Mouse (Mus musculus) heart, embryonic 14.5 days (tissue): Measurements from ENCODE around the gene Rgp1. TPM values are rescaled to one million over a fixed set of nuclear protein-coding genes. Genes with fewer than 3 reads are reported as not detected.

Experiments
- ATAC-seq: fragments of 200-750 bp; cut with Nextera tagmentation; 2 replicates; pipeline ENCODE4 v1.8.0; 2017; ENCODE audit warnings: low read depth, moderate TSS enrichment; ENCODE audit not compliant: insufficient number of reproducible peaks, insufficient read depth, low FRiP score
- H3K27ac ChIP-seq, 2 experiments: fragments of 200-500 bp in 1 of 2; fragments of 300-500 bp in 1 of 2; sonication (generic) in 1 of 2; replicated peaks in 1 of 2; 2 replicates each; pipeline ENCODE4 v1.5.1; 2012 to 2014; ENCODE audit warnings: low read depth in 2 of 2, low read length in 2 of 2, control low read depth in 1 of 2, mild to moderate bottlenecking in 1 of 2, mixed read lengths in 1 of 2; ENCODE audit not compliant: control insufficient read depth in 1 of 2, insufficient read depth in 1 of 2
- H3K27me3 ChIP-seq: fragments of 300-500 bp; sonication (generic); 2 replicates; pipeline ENCODE4 v1.6.1; 2014; ENCODE audit warnings: mild to moderate bottlenecking, low read length, control low read depth; ENCODE audit not compliant: control insufficient read depth, insufficient read depth
- H3K36me3 ChIP-seq: fragments of 300-500 bp; sonication (generic); 2 replicates; pipeline ENCODE4 v1.6.1; 2014; ENCODE audit warnings: mild to moderate bottlenecking, control low read depth, low read length, mixed read lengths; ENCODE audit not compliant: control insufficient read depth, insufficient read depth
- H3K4me1 ChIP-seq, 2 experiments: fragments of 200-500 bp in 1 of 2; fragments of 300-500 bp in 1 of 2; sonication (generic) in 1 of 2; 2 replicates each; pipeline ENCODE4 v1.6.1; 2012 to 2014; ENCODE audit warnings: low read length in 2 of 2, control low read depth in 1 of 2, mixed read lengths in 1 of 2; ENCODE audit not compliant: control insufficient read depth in 2 of 2, insufficient read depth in 2 of 2
- H3K4me2 ChIP-seq: fragments of 300-500 bp; sonication (generic); 2 replicates; pipeline ENCODE4 v1.6.1; 2014; ENCODE audit warnings: mild to moderate bottlenecking, low read length
- H3K4me3 ChIP-seq, 2 experiments: fragments of 200-500 bp in 1 of 2; fragments of 300-500 bp in 1 of 2; sonication (generic) in 1 of 2; 2 replicates each; pipeline ENCODE4 v1.5.1; 2012 to 2014; ENCODE audit warnings: low read length in 2 of 2, mild to moderate bottlenecking in 2 of 2, control low read depth in 1 of 2, low read depth in 1 of 2, moderate library complexity in 1 of 2; ENCODE audit not compliant: control insufficient read depth in 1 of 2, insufficient read depth in 1 of 2
- H3K9ac ChIP-seq: fragments of 300-500 bp; sonication (generic); 2 replicates; pipeline ENCODE4 v1.6.1; 2014; ENCODE audit warnings: mild to moderate bottlenecking, low read length
- H3K9me3 ChIP-seq: fragments of 300-500 bp; sonication (generic); 2 replicates; pipeline ENCODE4 v1.6.1; 2016; ENCODE audit warnings: low read length, control low read depth; ENCODE audit not compliant: control insufficient read depth
- WGBS: fragments of 180-500 bp; shearing (Covaris S2); extraction: QIAGEN DNeasy Blood & Tissue Kit; methylation state at CpG from one replicate; pipeline ENCODE4 v1.1.7; 2014; 5-methylcytosine and 5-hydroxymethylcytosine counted together
- polyA plus RNA-seq: library from polyadenylated mRNA; unstranded; fragments of >200 nt; fragmentation: Nextera tagmentation; extraction: Ambion mirVana; gene quantifications from 2 replicates; pipeline ENCODE4 v1.2.1, GENCODE M21; 2014

The Rgp1 gene
- polyA plus RNA-seq, 1 experiment from 2014 or later, result 18.3 TPM

DNA sequence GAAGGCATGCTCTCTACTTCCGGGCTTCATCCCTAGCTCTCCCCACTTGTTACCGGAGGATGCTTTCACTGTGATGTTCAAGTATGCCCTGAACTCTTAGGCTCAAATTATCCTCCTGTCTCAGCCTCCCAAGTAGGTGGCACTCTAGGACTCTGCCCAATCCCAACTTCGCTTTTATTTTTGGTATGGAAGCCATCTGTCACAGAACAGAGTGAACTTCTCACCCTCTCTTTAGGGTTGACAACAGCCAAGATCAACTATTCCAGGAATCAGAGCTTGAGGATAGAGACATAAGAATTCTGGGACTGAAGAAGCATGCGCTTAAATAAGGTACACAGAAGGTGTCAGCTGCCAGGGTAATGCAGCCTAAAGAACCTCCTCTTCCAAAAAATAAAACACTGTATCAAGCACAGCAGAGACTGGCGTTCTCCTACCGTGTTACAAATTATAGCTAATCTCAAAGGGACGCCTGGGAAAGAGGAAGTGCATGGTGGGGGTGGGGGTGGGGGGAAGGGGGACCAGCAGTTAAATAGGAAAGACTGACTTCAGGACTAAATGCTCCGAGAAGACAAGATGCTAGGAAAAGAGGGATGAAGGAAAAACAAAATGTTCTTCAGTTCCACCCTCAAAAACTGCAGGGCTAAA is 1.2 kb upstream of the Rgp1 start:
- Histone ChIP-seq H3K36me3 (peaks cover 55% of the 10 kb centered on the region), H3K4me2 (peak overlapping the region; percentile 95), H3K27me3 (no peaks in the 10 kb centered on the region), H3K9ac (peak overlapping the region; percentile 80), H3K4me1 (peaks cover 14 to 30% of the 10 kb centered on the region in 2 experiments), H3K9me3 (no peaks in the 10 kb centered on the region), H3K27ac (no peak overlapping the region), H3K4me3 (peak overlapping the region; percentile 86 to 88)
- no peak for ATAC-seq
- WGBS, result 30% methylated on average over 8 of the region's 8 CpGs

DNA sequence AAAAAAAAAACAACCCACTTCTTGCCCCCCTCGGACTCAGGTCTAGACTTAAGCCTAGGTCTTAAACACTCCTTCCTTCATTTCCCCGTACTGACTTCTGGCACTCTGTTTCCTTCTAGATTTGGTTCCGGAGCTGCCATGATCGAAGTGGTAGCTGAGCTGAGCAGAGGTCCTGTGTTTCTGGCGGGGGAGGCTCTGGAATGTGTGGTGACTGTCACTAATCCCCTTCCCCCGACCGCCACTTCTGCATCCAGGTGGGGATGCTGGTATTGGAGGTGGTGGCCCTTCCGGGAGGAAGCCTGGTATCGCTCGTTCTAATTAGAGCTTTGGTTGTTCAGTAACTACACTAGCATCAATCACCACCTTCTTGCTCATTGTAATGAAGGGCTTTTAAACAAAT is 741 bp downstream of the Rgp1 start:
- peaks cover 14 to 30% of the 10 kb centered on the region in 2 experiments for H3K4me1 ChIP-seq
- peak overlapping the region; percentile 78 to 91; a peak in 3 of 4 replicates for H3K27ac ChIP-seq
- H3K27me3 ChIP-seq, result no peaks in the 10 kb centered on the region
- H3K36me3 ChIP-seq, result peaks cover 54% of the 10 kb centered on the region
- no peaks in the 10 kb centered on the region for H3K9me3 ChIP-seq
- peak overlapping the region; percentile 95 for H3K4me2 ChIP-seq
- ATAC-seq, result no peak
- H3K4me3 ChIP-seq, result peak overlapping the region; percentile 86 to 88
- H3K9ac ChIP-seq, result peak overlapping the region; percentile 80
- WGBS, result 4% methylated on average over 10 of the region's 10 CpGs

DNA sequence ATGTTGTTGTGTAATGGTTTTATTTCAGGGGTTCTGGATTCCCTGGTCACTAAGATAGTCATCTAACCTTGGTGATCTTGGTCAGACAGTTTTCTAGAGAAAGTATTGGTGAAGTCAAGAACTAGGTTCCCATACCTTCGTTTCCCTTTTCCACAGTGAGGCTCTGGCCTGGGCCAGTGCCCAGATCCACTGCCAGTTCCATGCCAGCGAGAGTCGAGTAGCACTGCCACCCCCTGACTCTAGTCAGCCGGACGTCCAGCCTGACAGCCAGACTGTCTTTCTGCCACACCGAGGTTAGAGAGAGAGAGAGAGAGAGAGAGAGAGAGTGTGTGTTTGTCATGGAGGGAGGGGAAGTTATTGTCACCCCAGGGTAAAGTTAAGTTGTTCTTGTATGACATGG is 1.2 kb downstream of the Rgp1 start:
- no peaks in the 10 kb centered on the region for H3K27me3 ChIP-seq
- peak overlapping the region; percentile 95 for H3K4me2 ChIP-seq
- WGBS, result 83% methylated on average over 6 of the region's 6 CpGs
- H3K4me1 ChIP-seq, result peaks cover 14 to 31% of the 10 kb centered on the region in 2 experiments
- ATAC-seq, result no peak
- peak overlapping the region; percentile 80 for H3K9ac ChIP-seq
- peak overlapping the region; percentile 86 to 88; a peak in 3 of 4 replicates for H3K4me3 ChIP-seq
- H3K27ac ChIP-seq, result no peak overlapping the region
- peaks cover 52% of the 10 kb centered on the region for H3K36me3 ChIP-seq
- H3K9me3 ChIP-seq, result no peaks in the 10 kb centered on the region

DNA sequence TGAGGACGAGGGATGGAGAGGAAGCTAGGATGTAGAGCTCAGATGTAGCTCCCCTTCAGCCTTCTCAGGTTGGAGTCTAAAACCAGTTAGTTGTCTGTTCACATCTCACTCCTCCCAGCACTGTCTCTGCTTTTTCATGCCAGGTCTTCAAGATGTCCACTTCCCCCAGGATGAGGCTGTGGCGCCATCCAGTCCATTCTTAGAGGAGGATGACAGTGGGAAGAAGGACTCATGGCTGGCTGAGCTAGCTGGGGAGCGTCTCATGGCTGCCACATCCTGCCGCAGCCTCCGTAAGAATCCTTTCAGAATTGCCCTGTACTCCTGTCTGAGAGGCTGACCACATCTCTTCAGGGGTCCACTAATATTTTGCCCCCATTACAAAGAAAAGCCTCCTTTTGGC is 2.2 kb downstream of the Rgp1 start:
- H3K4me2 ChIP-seq, result no peak overlapping the region
- ATAC-seq, result no peak
- no peaks in the 10 kb centered on the region for H3K27me3 ChIP-seq
- H3K4me3 ChIP-seq, result no peak overlapping the region
- no peak overlapping the region for H3K27ac ChIP-seq
- H3K9ac ChIP-seq, result no peak overlapping the region
- H3K9me3 ChIP-seq, result no peaks in the 10 kb centered on the region
- H3K4me1 ChIP-seq, result peaks cover 14 to 32% of the 10 kb centered on the region in 2 experiments
- peaks cover 45% of the 10 kb centered on the region for H3K36me3 ChIP-seq
- WGBS, result 97% methylated on average over 5 of the region's 5 CpGs

DNA sequence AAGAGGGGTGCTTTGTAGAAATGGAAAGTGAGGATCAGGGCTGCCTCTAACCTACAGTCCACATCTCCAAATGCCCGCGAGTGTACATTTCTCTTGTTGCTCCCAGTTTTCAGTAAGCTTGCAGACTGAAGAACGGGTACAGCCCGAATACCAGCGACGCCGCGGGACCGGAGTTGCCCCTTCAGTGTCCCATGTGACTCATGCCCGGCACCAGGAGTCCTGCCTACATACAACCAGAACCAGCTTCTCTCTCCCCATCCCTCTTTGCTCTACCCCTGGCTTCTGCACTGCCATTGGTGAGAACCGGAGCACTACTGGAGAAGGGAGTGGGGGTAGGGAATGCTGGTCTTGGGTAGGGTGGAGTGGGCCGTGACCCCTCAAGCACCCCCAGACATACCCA is 2.9 kb downstream of the Rgp1 start:
- H3K4me3 ChIP-seq, result no peak overlapping the region
- H3K36me3 ChIP-seq, result peaks cover 44% of the 10 kb centered on the region
- peaks cover 14 to 28% of the 10 kb centered on the region in 2 experiments for H3K4me1 ChIP-seq
- no peak overlapping the region for H3K4me2 ChIP-seq
- 90% methylated on average over 12 of the region's 12 CpGs for WGBS
- H3K9me3 ChIP-seq, result no peaks in the 10 kb centered on the region
- H3K9ac ChIP-seq, result no peak overlapping the region
- H3K27ac ChIP-seq, result no peak overlapping the region
- ATAC-seq, result no peak
- H3K27me3 ChIP-seq, result no peaks in the 10 kb centered on the region

DNA sequence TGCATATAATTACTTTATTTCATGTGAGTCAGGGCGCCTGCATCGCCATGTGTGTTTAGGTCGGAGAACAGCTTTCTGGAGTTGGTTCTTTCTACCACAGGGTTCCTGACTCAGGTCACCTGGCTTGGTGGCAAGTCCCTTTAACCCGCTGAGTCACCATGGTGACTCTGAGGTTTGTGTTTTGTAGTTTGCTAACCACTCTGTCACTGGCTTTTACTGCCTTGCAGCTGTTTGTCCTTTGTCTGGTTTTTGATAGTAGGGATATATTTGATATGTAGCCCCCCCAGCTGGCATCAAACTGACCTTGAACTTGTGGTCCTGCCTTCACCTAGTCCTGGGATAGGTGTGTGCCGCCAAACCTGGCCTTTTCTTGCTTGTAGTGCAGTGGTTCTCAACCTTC is 3.7 kb downstream of the Rgp1 start:
- H3K9me3 ChIP-seq, result no peaks in the 10 kb centered on the region
- H3K36me3 ChIP-seq, result peaks cover 41% of the 10 kb centered on the region
- WGBS, result 91% methylated on average over 5 of the region's 5 CpGs
- peaks cover 5 to 19% of the 10 kb centered on the region in 2 experiments for H3K4me1 ChIP-seq
- no peak overlapping the region for H3K4me3 ChIP-seq
- H3K27ac ChIP-seq, result no peak overlapping the region
- no peaks in the 10 kb centered on the region for H3K27me3 ChIP-seq
- no peak overlapping the region for H3K9ac ChIP-seq
- no peak overlapping the region for H3K4me2 ChIP-seq
- ATAC-seq, result no peak

DNA sequence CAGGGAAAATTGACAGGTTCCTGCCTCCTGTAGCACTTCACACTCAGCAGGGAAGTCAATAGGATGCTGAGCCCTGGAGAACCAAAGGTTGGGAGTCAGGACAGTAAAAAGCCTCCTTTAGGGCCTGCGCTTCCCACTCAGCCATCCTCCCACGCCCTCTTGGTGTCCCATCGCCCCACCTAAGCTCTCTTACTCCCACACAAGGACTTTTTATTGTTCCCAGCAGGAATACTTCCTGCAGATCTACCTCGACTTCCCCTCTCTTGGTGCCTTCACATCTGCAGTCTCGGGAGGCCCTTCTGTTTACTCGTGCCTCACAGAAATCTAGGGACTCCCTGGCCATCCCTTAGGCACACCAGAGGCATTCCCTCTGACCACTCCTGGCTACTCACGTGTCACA is 4.9 kb downstream of the Rgp1 start:
- no peaks in the 10 kb centered on the region for H3K9me3 ChIP-seq
- ATAC-seq, result no peak
- WGBS, result 69% methylated on average over 7 of the region's 7 CpGs

More for the DNA sequence above, 4.9 kb downstream of the Rgp1 start:
- Histone ChIP-seq H3K4me3 (no peak overlapping the region), H3K4me2 (no peak overlapping the region), H3K27ac (no peak overlapping the region), H3K27me3 (no peaks in the 10 kb centered on the region), H3K36me3 (peaks cover 41% of the 10 kb centered on the region), H3K4me1 (peaks cover 10 to 19% of the 10 kb centered on the region in 2 experiments), H3K9ac (no peak overlapping the region)
